Comparison of ENCODE assay signal across 8 mouse cellular contexts in genomic region chr17:4993497-4993839, GRCm38 (mm10). TPM values are rescaled to one million over a fixed set of nuclear protein-coding genes. Genes with fewer than 3 reads are reported as not detected.
A peak's percentile ranks its signal among the peaks of the same experiment; 100 is the strongest.
DNase-seq lines count a peak whose midpoint lies in the region; ATAC-seq and TF ChIP-seq lines count a peak whose summit lies in the region.

No protein-coding gene starts in this region.

- H3K9ac ChIP-seq in lung, embryonic 14.5 days: peak overlapping the region; percentile 100
- peak overlapping the region; percentile 100 for H3K9ac ChIP-seq in embryonic facial prominence, embryonic 14.5 days (ENCODE audit: low read depth, low read length)
- peak overlapping the region; percentile 98 for H3K9ac ChIP-seq in limb, embryonic 11.5 days (ENCODE audit: low read length)

- peak overlapping the region; percentile 100 for H3K27ac ChIP-seq in lung, embryonic 14.5 days (ENCODE audit: low read depth)
- H3K27ac ChIP-seq in embryonic facial prominence, embryonic 14.5 days (replicated peaks; ENCODE audit: low read depth, low read length): peak overlapping the region; percentile 100
- peak overlapping the region; percentile 100 for H3K27ac ChIP-seq in limb, embryonic 11.5 days (replicated peaks; ENCODE audit: low read depth, low read length)
- H3K27ac ChIP-seq in olfactory bulb, adult 2 months (ENCODE audit: insufficient read depth, low read depth, low read length): peak overlapping the region; percentile 94

- peak; percentile 55 for DNase-seq in lung, embryonic 14.5 days
- no peak for DNase-seq in lung, postnatal 10 days
- DNase-seq in embryonic facial prominence, embryonic 14.5 days (ENCODE audit: low spot score): no peak
- DNase-seq in limb, embryonic 11.5 days (ENCODE audit: low spot score): no peak
- DNase-seq in cerebellum, adult 8-10 months: no peak
- DNase-seq in layer of hippocampus, postnatal 36 days: no peak
- no peak for DNase-seq in gastrocnemius, postnatal 10 days

- 4% methylated on average over 9 of the region's 9 CpGs for WGBS in lung, embryonic 14.5 days
- 3% methylated on average over 9 of the region's 9 CpGs for WGBS in embryonic facial prominence, embryonic 14.5 days
- WGBS in limb, embryonic 11.5 days: 5% methylated on average over 9 of the region's 9 CpGs
- 18% methylated on average over 9 of the region's 9 CpGs for WGBS in olfactory bulb, adult 2 months

- TF ChIP-seq CTCF in lung, embryonic 14.5 days (IDR thresholded peaks at IDR 0.05; ENCODE audit: low read depth): no peak
- no peak for TF ChIP-seq CTCF in olfactory bulb, adult 2 months (IDR thresholded peaks at IDR 0.05; ENCODE audit: insufficient read depth, low read depth, low read length)

- H3K36me3 ChIP-seq in lung, embryonic 14.5 days (ENCODE audit: insufficient read depth): no peaks in the 10 kb centered on the region
- no peaks in the 10 kb centered on the region for H3K36me3 ChIP-seq in embryonic facial prominence, embryonic 14.5 days (ENCODE audit: control insufficient read depth, insufficient read depth, low read length)
- H3K36me3 ChIP-seq in limb, embryonic 11.5 days (ENCODE audit: control insufficient read depth, insufficient read depth, low read length): no peaks in the 10 kb centered on the region

- TF ChIP-seq POLR2A in olfactory bulb, adult 2 months (IDR thresholded peaks at IDR 0.05; ENCODE audit: insufficient read depth, low read depth, low read length): no peak

- H3K27me3 ChIP-seq in lung, embryonic 14.5 days (ENCODE audit: insufficient read depth, low read length): no peaks in the 10 kb centered on the region
- H3K27me3 ChIP-seq in embryonic facial prominence, embryonic 14.5 days (replicated peaks; ENCODE audit: control insufficient read depth, insufficient read depth, low read length): no peaks in the 10 kb centered on the region
- no peaks in the 10 kb centered on the region for H3K27me3 ChIP-seq in limb, embryonic 11.5 days (ENCODE audit: control insufficient read depth, insufficient read depth, low read length)

- peak overlapping the region; percentile 96 for H3K4me3 ChIP-seq in lung, embryonic 14.5 days (ENCODE audit: low read depth, low read length)
- peak overlapping the region; percentile 97 for H3K4me3 ChIP-seq in embryonic facial prominence, embryonic 14.5 days (ENCODE audit: low read depth, low read length)
- H3K4me3 ChIP-seq in limb, embryonic 11.5 days (ENCODE audit: low read depth, low read length): peak overlapping the region; percentile 94
- H3K4me3 ChIP-seq in olfactory bulb, adult 2 months (ENCODE audit: insufficient read depth, low read depth, low read length): peak overlapping the region; percentile 87

- ATAC-seq in lung, embryonic 14.5 days (ENCODE audit: insufficient read depth): no peak
- ATAC-seq in embryonic facial prominence, embryonic 14.5 days (ENCODE audit: low read depth): no peak
- ATAC-seq in limb, embryonic 11.5 days (ENCODE audit: insufficient number of reproducible peaks, low FRiP score, low TSS enrichment, low read depth): no peak

- H3K9me3 ChIP-seq in lung, embryonic 14.5 days (ENCODE audit: low read depth, low read length): no peaks in the 10 kb centered on the region
- no peaks in the 10 kb centered on the region for H3K9me3 ChIP-seq in embryonic facial prominence, embryonic 14.5 days (ENCODE audit: control insufficient read depth, low read length)
- no peaks in the 10 kb centered on the region for H3K9me3 ChIP-seq in limb, embryonic 11.5 days (ENCODE audit: control insufficient read depth, low read length)

- peak overlapping the region; percentile 75 for H3K4me2 ChIP-seq in lung, embryonic 14.5 days
- H3K4me2 ChIP-seq in embryonic facial prominence, embryonic 14.5 days (ENCODE audit: low read depth, low read length): peak overlapping the region; percentile 63
- H3K4me2 ChIP-seq in limb, embryonic 11.5 days (ENCODE audit: low read depth, severe bottlenecking): peak overlapping the region; percentile 70

- H3K4me1 ChIP-seq in lung, embryonic 14.5 days (ENCODE audit: insufficient read depth): no peaks in the 10 kb centered on the region
- H3K4me1 ChIP-seq in embryonic facial prominence, embryonic 14.5 days (ENCODE audit: control insufficient read depth, insufficient read depth, low read length): peaks cover 4% of the 10 kb centered on the region
- 0 out of 2 replicates have a peak, but pooled peaks cover 2% of the 10 kb centered on the region for H3K4me1 ChIP-seq in limb, embryonic 11.5 days (ENCODE audit: control insufficient read depth, insufficient read depth, low read length)
- peaks cover 8% of the 10 kb centered on the region for H3K4me1 ChIP-seq in olfactory bulb, adult 2 months (ENCODE audit: control insufficient read depth, insufficient read depth, low read length)

RNA-seq across cellular contexts. Expression of gene Arid1b, which starts 0.7 kb away (rescaled TPM):
- polyA plus RNA-seq in lung, embryonic 14.5 days (2014; fragmentation: Nextera tagmentation; extraction: Ambion mirVana): 17.3 and 17.4 TPM in 2 replicates
- polyA plus RNA-seq in embryonic facial prominence, embryonic 14.5 days (2014; fragmentation: Nextera tagmentation; extraction: Ambion mirVana): 12.4 and 14.3 TPM in 2 replicates
- 14.8 and 18.5 TPM in 2 replicates for polyA plus RNA-seq in limb, embryonic 11.5 days (2014; fragmentation: Nextera tagmentation; extraction: Ambion mirVana)
- polyA plus RNA-seq in olfactory bulb, adult 2 months (2012; ENCODE audit: insufficient read depth, insufficient read length, low replicate concordance, missing spikeins): not detected in 2 replicates
- total RNA-seq in layer of hippocampus, postnatal 36 days (2021): 100 to 1,000 TPM; 100 to 110 TPM
- total RNA-seq in gastrocnemius, postnatal 10 days (2021): 10 to 100 TPM; 39.6 to 44.4 TPM

Comparison
In these comparisons a context has a peak if more than half of its experiments do, and no peak if none do; other contexts are left out.
1. RNA of gene Arid1b, which starts 0.7 kb away (polyA plus RNA-seq): 17.3 to 17.4 TPM in lung, embryonic 14.5 days, 14.8 to 18.5 TPM in limb, embryonic 11.5 days and 12.4 to 14.3 TPM in embryonic facial prominence, embryonic 14.5 days; not detected in olfactory bulb, adult 2 months; every median in the first group is over 10 times any median in the second.
2. Peak in every context shown above with its lines, with median percentiles within 50 percentile points of each other: H3K27ac ChIP-seq, H3K4me2 ChIP-seq, H3K4me3 ChIP-seq and H3K9ac ChIP-seq.